Mouse (Mus musculus) brain, embryonic 14.5 days (tissue): ENCODE results near the gene Prima1. TPM values are rescaled to one million over a fixed set of nuclear protein-coding genes. Genes with fewer than 3 reads are reported as not detected.

Experiments
- DNase-seq: peaks from one replicate; pipeline ENCODE4 v3.0.0-alpha.2; 2011; ENCODE audit warnings: low read depth
- CTCF ChIP-seq: fragments of 200-500 bp; IDR thresholded peaks from 2 replicates; pipeline ENCODE4 v1.5.1; 2012; ENCODE audit warnings: inconsistent platforms, mild to moderate bottlenecking, moderate library complexity, borderline replicate concordance; ENCODE audit not compliant: insufficient read depth, insufficient read length; ENCODE audit errors: extremely low read depth
- POLR2A ChIP-seq: fragments of 200-500 bp; IDR thresholded peaks from 2 replicates; pipeline ENCODE4 v1.6.1; 2012; ENCODE audit warnings: mild to moderate bottlenecking, inconsistent platforms, borderline replicate concordance; ENCODE audit not compliant: poor library complexity, insufficient read depth, insufficient read length, severe bottlenecking; ENCODE audit errors: extremely low read depth
- polyA plus RNA-seq: library from polyadenylated mRNA; depleted of rRNA; stranded (reverse); fragments of >200 nt; gene quantifications from 2 replicates; pipeline ENCODE4 v1.2.3, GENCODE M21; 2012; rRNA removed

Prima1 gene
- polyA plus RNA-seq, 1 experiment, result 2.3 TPM

GRCm38 (mm10) chr12:103164101-103165030, 77.6 kb downstream of the Prima1 start:
- peak; percentile 86 for DNase-seq
- TF ChIP-seq CTCF (no peak), POLR2A (no peak)

GRCm38 (mm10) chr12:103163596-103163995, 78.4 kb downstream of the Prima1 start:
- no peak for TF ChIP-seq CTCF
- TF ChIP-seq POLR2A, result no peak
- DNase-seq, result no peak

DNA sequence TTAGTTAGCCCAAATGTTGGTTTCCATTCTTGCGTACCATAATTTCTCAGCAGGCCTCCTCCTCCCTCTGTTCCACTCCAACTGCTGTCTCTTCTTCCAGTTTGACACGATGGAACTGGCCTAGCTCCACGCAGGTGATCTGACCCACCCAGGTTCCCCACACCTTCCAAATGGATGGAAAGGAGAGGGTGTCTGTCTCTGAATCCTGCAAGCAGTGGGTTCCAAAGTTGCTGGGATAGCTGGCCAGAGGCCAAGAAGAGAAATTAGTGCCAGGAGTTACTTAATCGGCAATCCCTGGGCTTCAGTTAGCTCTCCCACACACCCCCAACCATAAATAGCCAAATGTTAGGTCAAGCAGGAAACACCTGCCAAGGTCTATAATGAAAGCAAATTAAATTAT, 81.2 kb downstream of the Prima1 start:
- no peak for TF ChIP-seq CTCF
- no peak for TF ChIP-seq POLR2A
- DNase-seq, result no peak

DNA sequence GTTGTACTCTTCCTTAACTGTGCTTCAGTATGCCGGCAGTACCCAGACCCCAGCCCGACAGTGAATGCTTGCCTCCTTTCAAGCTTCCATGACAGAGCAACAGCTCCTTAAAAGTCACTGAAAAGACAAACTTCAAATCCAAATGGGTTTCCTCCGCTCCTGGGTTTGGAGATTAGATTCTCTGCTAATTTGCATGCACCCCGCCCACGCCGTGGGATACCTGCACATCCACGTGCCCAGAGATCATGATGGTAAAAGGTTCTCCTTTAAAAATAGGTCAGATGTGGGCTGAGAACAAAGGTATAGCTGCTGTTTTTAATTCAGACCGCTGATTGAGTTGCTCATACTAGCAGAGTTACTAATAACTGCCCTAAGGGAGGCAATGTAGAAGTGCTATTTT, 82.9 kb downstream of the Prima1 start:
- no peak for DNase-seq
- no peak for TF ChIP-seq CTCF
- no peak for TF ChIP-seq POLR2A

GRCm38 (mm10) chr12:103157129-103157910, 84.6 kb downstream of the Prima1 start:
- TF ChIP-seq POLR2A, result no peak
- TF ChIP-seq CTCF, result no peak
- peak; percentile 90 for DNase-seq

DNA sequence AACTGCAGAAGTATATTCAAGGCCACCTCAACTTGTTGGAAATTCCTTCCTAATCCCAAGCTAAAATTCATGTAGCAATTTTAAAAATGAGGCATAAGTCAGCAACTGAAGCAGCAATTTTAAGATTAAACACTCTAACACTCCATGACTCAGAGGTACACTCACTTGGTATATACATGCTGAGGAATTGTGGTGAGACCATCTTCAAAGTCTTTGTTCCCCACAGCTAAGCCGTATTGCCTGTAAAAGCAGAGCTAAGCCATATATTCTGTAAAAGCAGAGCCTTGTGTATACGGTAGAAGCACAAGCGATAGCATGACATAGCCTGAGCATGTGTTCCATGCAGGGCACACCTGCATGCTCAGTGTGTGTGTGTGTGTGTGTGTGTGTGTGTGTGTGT, 86.5 kb downstream of the Prima1 start:
- TF ChIP-seq POLR2A (no peak), CTCF (no peak)
- peak; percentile 61 for DNase-seq

DNA sequence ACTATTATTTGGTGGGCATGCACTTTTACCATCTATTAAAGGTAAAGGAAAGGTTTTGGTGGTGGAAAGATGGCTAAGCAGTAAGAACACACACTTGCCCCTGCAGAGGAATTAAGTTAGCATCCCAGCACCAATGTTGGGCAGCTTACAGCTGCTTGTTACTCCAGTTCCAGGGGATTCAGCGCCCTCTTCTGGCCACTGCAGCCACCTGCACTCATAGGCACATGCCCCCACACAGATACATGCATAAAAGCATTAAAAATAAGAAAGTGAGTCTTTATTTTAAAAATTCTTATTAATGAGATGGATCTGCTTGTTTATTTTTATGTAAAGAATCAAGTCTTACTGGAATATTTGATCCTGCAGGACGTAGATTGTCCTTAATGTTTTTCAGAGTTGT, 87.0 kb downstream of the Prima1 start:
- TF ChIP-seq POLR2A (no peak), CTCF (no peak)
- DNase-seq, result peak; percentile 11

GRCm38 (mm10) chr12:103150247-103150646, 91.7 kb downstream of the Prima1 start:
- TF ChIP-seq CTCF (no peak), POLR2A (no peak)
- no peak for DNase-seq

Other genes starting within 250 kb of the Prima1 start
- gene Fam181a, start 68.8 kb upstream of the Prima1 start, polyA plus RNA-seq, result 12.3 and 16.0 TPM in 2 replicates
- gene Asb2, start 113.9 kb upstream of the Prima1 start, polyA plus RNA-seq, result 1.2 and 1.3 TPM in 2 replicates
- 17.7 and 18.0 TPM in 2 replicates for gene Otub2, start 146.5 kb upstream of the Prima1 start, polyA plus RNA-seq
- 2.1 and 3.6 TPM in 2 replicates for gene 9330161L09Rik, start 165.7 kb upstream of the Prima1 start, polyA plus RNA-seq
- gene Ddx24, start 183.7 kb upstream of the Prima1 start, polyA plus RNA-seq, result 65.2 and 82.8 TPM in 2 replicates
- 10.6 and 11.2 TPM in 2 replicates for gene Ifi27, start 192.1 kb upstream of the Prima1 start, polyA plus RNA-seq
- gene Ifi27l2a, start 201.5 kb upstream of the Prima1 start, polyA plus RNA-seq, result 5.1 and 7.3 TPM in 2 replicates
- not detected in 2 replicates for gene Ifi27l2b, start 215.1 kb upstream of the Prima1 start, polyA plus RNA-seq